Mouse (Mus musculus) ES-Bruce4 (cell line): Measurements from ENCODE around the gene Cdcp1.

Source experiments
- CTCF ChIP-seq: IDR thresholded peaks from one replicate; pipeline ENCODE4 v1.8.1; 2011; ENCODE audit warnings: low read depth, low read length
- EP300 ChIP-seq: IDR thresholded peaks from 2 replicates; pipeline ENCODE4 v1.6.1; 2011; ENCODE audit warnings: low read depth, low read length; ENCODE audit not compliant: insufficient read depth

GRCm38 (mm10) chr9:123148430-123148829, 67.4 kb downstream of the Cdcp1 start:
- TF ChIP-seq EP300 = no peak
- TF ChIP-seq CTCF = no peak
